8 mouse cellular contexts compared by ENCODE assay signal in the genomic region with DNA sequence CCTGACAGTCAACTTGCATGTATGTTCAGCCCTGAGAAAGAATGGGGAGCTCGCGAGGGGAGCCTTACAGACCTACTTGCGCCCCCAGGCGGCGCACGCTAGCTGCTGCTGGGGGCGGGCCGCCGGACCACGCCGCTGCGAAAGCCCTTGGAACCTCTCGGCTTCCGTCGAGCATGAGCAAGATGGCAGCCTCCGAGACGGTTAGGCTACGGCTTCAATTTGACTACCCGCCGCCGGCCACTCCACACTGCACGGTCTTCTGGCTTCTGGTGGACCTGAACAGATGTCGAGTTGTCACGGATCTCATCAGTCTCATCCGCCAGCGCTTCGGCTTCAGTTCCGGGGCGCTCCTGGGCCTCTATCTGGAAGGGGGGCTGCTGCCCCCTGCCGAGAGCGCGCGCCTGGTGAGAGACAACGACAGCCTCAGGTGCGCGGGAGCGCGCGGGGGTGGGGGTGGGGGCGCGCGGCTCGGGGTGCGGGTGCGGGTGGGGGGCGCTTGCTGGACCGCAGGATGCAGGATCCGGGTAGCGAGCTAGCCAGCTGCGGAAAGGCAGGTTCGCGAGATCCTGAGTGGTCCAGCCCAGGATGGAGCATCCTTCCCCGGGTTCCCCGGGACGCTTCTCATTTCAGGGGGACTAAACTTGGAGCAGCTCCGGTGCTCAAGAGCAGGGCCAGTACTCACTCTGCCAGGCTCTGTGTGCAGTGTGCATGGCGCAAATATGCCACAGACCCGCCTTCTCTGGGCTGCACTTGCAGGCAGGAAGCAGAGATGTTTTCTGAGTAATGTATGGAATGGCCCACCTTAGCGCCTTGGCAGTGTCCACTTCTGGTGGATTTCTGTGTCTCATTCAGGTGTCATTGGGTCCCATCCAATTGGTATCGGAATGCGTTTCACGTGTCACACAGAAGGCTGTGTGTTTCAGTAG. TPM values are rescaled to one million over a fixed set of nuclear protein-coding genes. Genes with fewer than 3 reads are reported as not detected.
DNase-seq lines count a peak whose midpoint lies in the region; ATAC-seq lines count a peak whose summit lies in the region.

No protein-coding gene starts in this region.

- H3K27ac ChIP-seq in hindbrain, embryonic 16.5 days (ENCODE audit: low read depth, low read length): peak overlapping the region; percentile 92
- no peak overlapping the region for H3K27ac ChIP-seq in macrophage

- peaks cover 6% of the 10 kb centered on the region for H3K4me1 ChIP-seq in hindbrain, embryonic 16.5 days (ENCODE audit: control insufficient read depth, insufficient read depth, low read depth, low read length)

- H3K4me3 ChIP-seq in hindbrain, embryonic 16.5 days (ENCODE audit: low read length): peak overlapping the region; percentile 63
- peak overlapping the region; percentile 63 for H3K4me3 ChIP-seq in macrophage (ENCODE audit: inconsistent target)

- peak; percentile 93 for DNase-seq in T-cell, adult 2 months (ENCODE audit: low spot score)
- peak; percentile 95 to 96 for DNase-seq in cerebellum, postnatal 36 days
- DNase-seq in frontal cortex, postnatal 36 days (ENCODE audit: low spot score in 2 of 2): peak; percentile 94 to 96
- peak; percentile 97 for DNase-seq in left cerebral cortex, adult 18-20 months (ENCODE audit: low spot score in 2 of 2)
- DNase-seq in right cerebral cortex, adult 18-20 months: peak; percentile 95
- peak; percentile 71 for DNase-seq in urinary bladder, postnatal 10 days (ENCODE audit: low spot score)

- no peaks in the 10 kb centered on the region for H3K36me3 ChIP-seq in hindbrain, embryonic 16.5 days (ENCODE audit: control insufficient read depth, insufficient read depth, low read length)
- no peaks in the 10 kb centered on the region for H3K36me3 ChIP-seq in macrophage (ENCODE audit: inconsistent target)

- ATAC-seq in hindbrain, embryonic 16.5 days: peak; percentile 91

- 1% methylated on average over 56 of the region's 62 CpGs for WGBS in hindbrain, embryonic 16.5 days
- 2% methylated on average over 52 of the region's 62 CpGs for WGBS in macrophage (ENCODE audit: missing documents)

- peak overlapping the region; percentile 80 for H3K9ac ChIP-seq in hindbrain, embryonic 16.5 days (ENCODE audit: low read depth, low read length)

- no peaks in the 10 kb centered on the region for H3K9me3 ChIP-seq in hindbrain, embryonic 16.5 days (ENCODE audit: control insufficient read depth, low read length)

- H3K79me2 ChIP-seq in macrophage (ENCODE audit: inconsistent target): peaks cover 9% of the 10 kb centered on the region; the same call in 1 of the 2 replicates

- no peaks in the 10 kb centered on the region for H3K27me3 ChIP-seq in hindbrain, embryonic 16.5 days (replicated peaks; ENCODE audit: control insufficient read depth, insufficient read depth, low read length)

- H3K4me2 ChIP-seq in hindbrain, embryonic 16.5 days (ENCODE audit: low read length): peak overlapping the region; percentile 71

RNA-seq across cellular contexts. Expression of gene Coil, which starts 4.0 kb away (rescaled TPM):
- 26.6 and 27.6 TPM in 2 replicates for polyA plus RNA-seq in hindbrain, embryonic 16.5 days (2015; fragmentation: Nextera tagmentation; extraction: Ambion mirVana)
- total RNA-seq in left cerebral cortex, adult 18-20 months (2021): 10 to 100 TPM; 20.6 to 22.1 TPM
- total RNA-seq in macrophage (2018; cell fraction: chromatin; rRNA removed): 10 to 100 TPM in 11 of 26 experiments, 1 to 10 TPM in 15; 2.7 to 18.4 (median 8.4) TPM
- 1 to 10 TPM; 2.5 to 7.7 (median 5.8) TPM for total RNA-seq in macrophage (2018; cell fraction: cytosol; rRNA removed)
- 10 to 100 TPM in 1 of 26 experiments, 1 to 10 TPM in 25; 1.9 to 10.7 (median 5.0) TPM for total RNA-seq in macrophage (2018; cell fraction: nucleus; rRNA removed)
- polyA plus RNA-seq in macrophage (2018): 5.1 to 8.0 TPM (median 5.6 TPM) in 3 replicates

RNA-seq across cellular contexts. Expression of gene Elobl, which starts 7.3 kb away (rescaled TPM):
- not detected in 2 replicates for polyA plus RNA-seq in hindbrain, embryonic 16.5 days (2015; fragmentation: Nextera tagmentation; extraction: Ambion mirVana)
- total RNA-seq in left cerebral cortex, adult 18-20 months (2021): not detected
- total RNA-seq in macrophage (2018; cell fraction: chromatin; rRNA removed): not detected
- under 1 TPM in 1 of 26 experiments, not detected in 25; 0.29 TPM for total RNA-seq in macrophage (2018; cell fraction: cytosol; rRNA removed)
- not detected for total RNA-seq in macrophage (2018; cell fraction: nucleus; rRNA removed)
- not detected in 3 replicates for polyA plus RNA-seq in macrophage (2018)

RNA-seq across cellular contexts. Expression of gene Scpep1, which starts 18.8 kb away (rescaled TPM):
- 38.4 and 40.0 TPM in 2 replicates for polyA plus RNA-seq in hindbrain, embryonic 16.5 days (2015; fragmentation: Nextera tagmentation; extraction: Ambion mirVana)
- total RNA-seq in left cerebral cortex, adult 18-20 months (2021): 10 to 100 TPM; 19.2 to 20.4 TPM
- total RNA-seq in macrophage (2018; cell fraction: chromatin; rRNA removed): 100 to 1,000 TPM in 11 of 26 experiments, 10 to 100 TPM in 15; 63.8 to 196 (median 95.8) TPM
- total RNA-seq in macrophage (2018; cell fraction: cytosol; rRNA removed): 100 to 1,000 TPM; 375 to 645 (median 470) TPM
- total RNA-seq in macrophage (2018; cell fraction: nucleus; rRNA removed): 100 to 1,000 TPM; 156 to 532 (median 386) TPM
- polyA plus RNA-seq in macrophage (2018): 284 to 556 TPM (median 477 TPM) in 3 replicates

RNA-seq across cellular contexts. Expression of gene Trim25, which starts 25.1 kb away (rescaled TPM):
- polyA plus RNA-seq in hindbrain, embryonic 16.5 days (2015; fragmentation: Nextera tagmentation; extraction: Ambion mirVana): 4.6 and 5.4 TPM in 2 replicates
- total RNA-seq in left cerebral cortex, adult 18-20 months (2021): 1 to 10 TPM; 3.1 to 4.5 TPM
- 1,000 to 10,000 TPM in 1 of 26 experiments, 100 to 1,000 TPM in 25; 272 to 1,028 (median 411) TPM for total RNA-seq in macrophage (2018; cell fraction: chromatin; rRNA removed)
- 100 to 1,000 TPM; 113 to 207 (median 161) TPM for total RNA-seq in macrophage (2018; cell fraction: cytosol; rRNA removed)
- total RNA-seq in macrophage (2018; cell fraction: nucleus; rRNA removed): 100 to 1,000 TPM; 245 to 755 (median 378) TPM
- 66.7 to 127 TPM (median 117 TPM) in 3 replicates for polyA plus RNA-seq in macrophage (2018)
